Mouse (Mus musculus) CH12.LX (cell line): ENCODE results near the gene Plch2.

Experiments
- CTCF ChIP-seq, 2 experiments: IDR thresholded peaks in 1 of 2; conservative IDR thresholded peaks in 1 of 2; 2 replicates each; pipeline ENCODE4 v1.5.1; 2011 to 2012; ENCODE audit warnings: low read depth in 2 of 2, low read length in 2 of 2, improper control_type of control experiment in 1 of 2, inconsistent platforms in 1 of 2, mild to moderate bottlenecking in 1 of 2, moderate library complexity in 1 of 2
- E2F4 ChIP-seq: IDR thresholded peaks from 2 replicates; pipeline ENCODE4 v1.6.1; 2011; ENCODE audit warnings: low read depth, low read length, improper control_type of control experiment; ENCODE audit not compliant: insufficient replicate concordance
- ELF1 ChIP-seq: IDR thresholded peaks from 2 replicates; pipeline ENCODE4 v1.6.1; 2014; ENCODE audit warnings: low read depth, mild to moderate bottlenecking, inconsistent platforms, low read length, improper control_type of control experiment
- ETS1 ChIP-seq: conservative IDR thresholded peaks from 2 replicates; pipeline ENCODE4 v1.6.1; 2012; ENCODE audit warnings: low read depth, mild to moderate bottlenecking, inconsistent platforms, low read length, improper control_type of control experiment, moderate library complexity
- JUND ChIP-seq: conservative IDR thresholded peaks from 2 replicates; pipeline ENCODE4 v1.6.1; 2011; ENCODE audit warnings: low read depth, low read length, improper control_type of control experiment
- MAFK ChIP-seq: IDR thresholded peaks from 2 replicates; pipeline ENCODE4 v1.6.1; 2011; ENCODE audit warnings: low read length, improper control_type of control experiment; ENCODE audit not compliant: insufficient replicate concordance
- MXI1 ChIP-seq: IDR thresholded peaks from 2 replicates; pipeline ENCODE4 v1.6.1; 2011; ENCODE audit warnings: mild to moderate bottlenecking, low read depth, low read length, improper control_type of control experiment
- MYC ChIP-seq: IDR thresholded peaks from 2 replicates; pipeline ENCODE4 v1.6.1; 2011; ENCODE audit warnings: low read depth, mild to moderate bottlenecking, improper control_type of control experiment, low read length
- NELFE ChIP-seq: IDR thresholded peaks from 2 replicates; pipeline ENCODE4 v1.6.1; 2011; ENCODE audit warnings: low read depth, low read length, improper control_type of control experiment
- PAX5 ChIP-seq: IDR thresholded peaks from 2 replicates; pipeline ENCODE4 v1.6.1; 2012; ENCODE audit warnings: low read length, inconsistent platforms, mixed read lengths
- POLR2A ChIP-seq: IDR thresholded peaks from 2 replicates; pipeline ENCODE4 v1.6.1; 2011; ENCODE audit warnings: low read depth, mild to moderate bottlenecking, improper control_type of control experiment, low read length
- ZC3H11A ChIP-seq: IDR thresholded peaks from 2 replicates; pipeline ENCODE4 v1.6.1; 2012; ENCODE audit warnings: low read depth, mild to moderate bottlenecking, inconsistent platforms, low read length, improper control_type of control experiment
- ZMIZ1 ChIP-seq: IDR thresholded peaks from 2 replicates; pipeline ENCODE4 v1.6.1; 2012; ENCODE audit warnings: low read depth, mild to moderate bottlenecking, inconsistent platforms, low read length, improper control_type of control experiment

DNA sequence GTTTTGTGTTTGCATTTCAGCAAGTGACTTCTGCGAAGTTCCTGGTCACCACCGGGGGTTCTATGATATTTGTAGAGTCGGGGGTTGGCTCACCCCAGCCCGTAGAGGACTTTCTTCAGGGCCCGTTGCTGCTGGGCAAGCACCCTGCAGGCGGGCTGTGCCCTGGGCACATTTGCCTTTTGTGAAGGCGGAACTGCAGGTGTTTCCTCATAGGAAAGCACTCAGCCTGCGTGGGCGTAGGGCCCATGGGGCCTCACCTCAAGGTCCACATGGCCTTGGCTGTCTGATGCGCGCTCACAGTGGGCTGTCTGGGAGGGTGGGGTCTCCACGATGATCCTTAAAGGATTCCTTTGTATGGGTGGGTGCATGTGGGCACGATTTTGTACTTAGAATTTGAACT lies 94.7 kb downstream of the Plch2 start:
- TF ChIP-seq JUND (no peak), NELFE (peak; percentile 36; the same call in 1 of the 2 replicates), ELF1 (peak; percentile 76), CTCF (conservative IDR thresholded peaks at IDR 0.05 in 1 of 2, IDR thresholded peaks at IDR 0.05 in 1 of 2; ENCODE audit: low read depth in 2 of 2, low read length in 2 of 2) (no peak), MAFK (0 out of 2 replicates have a peak, but pooled peaks have one; percentile 14), MYC (peak; percentile 88), MXI1 (peak; percentile 94), ZC3H11A (no peak), PAX5 (no peak), E2F4 (no peak), POLR2A (peak; percentile 49; the same call in 1 of the 2 replicates), ETS1 (peak; percentile 42), ZMIZ1 (no peak)
